Mouse (Mus musculus): ENCODE results near the gene Olfr508.
"Not testable (repeated sequence)": the region's sequence is repeated elsewhere in the genome, so short reads cannot be mapped to it uniquely, and the experiment has no call there.

- not testable (repeated sequence) for TF ChIP-seq POLR2A, CTCF (IDR thresholded peaks at IDR 0.05; ENCODE audit: insufficient read depth, low read depth, low read length)
Measured at GRCm38 (mm10) chr7:108616781-108617180, 13.0 kb upstream of the Olfr508 start.
